Mouse (Mus musculus) urinary bladder, adult 18-20 months (tissue): Measurements from ENCODE around the gene Scd2.
A peak's percentile ranks its signal among the peaks of the same experiment; 100 is the strongest.
"Not testable (repeated sequence)": the region's sequence is repeated elsewhere in the genome, so short reads cannot be mapped to it uniquely, and the experiment has no call there.

Source experiments
- DNase-seq, 2 experiments: peaks; one replicate each; pipeline ENCODE4 v3.0.0; 2022; ENCODE audit warnings: low spot score in 2 of 2, mixed read lengths in 2 of 2

Gene Scd2

GRCm38 (mm10) chr19:44292941-44293768 lies at the start of gene Scd2:
Scd2 (plus strand) TSS chr19:44293674.
- DNase-seq = no peak

DNA sequence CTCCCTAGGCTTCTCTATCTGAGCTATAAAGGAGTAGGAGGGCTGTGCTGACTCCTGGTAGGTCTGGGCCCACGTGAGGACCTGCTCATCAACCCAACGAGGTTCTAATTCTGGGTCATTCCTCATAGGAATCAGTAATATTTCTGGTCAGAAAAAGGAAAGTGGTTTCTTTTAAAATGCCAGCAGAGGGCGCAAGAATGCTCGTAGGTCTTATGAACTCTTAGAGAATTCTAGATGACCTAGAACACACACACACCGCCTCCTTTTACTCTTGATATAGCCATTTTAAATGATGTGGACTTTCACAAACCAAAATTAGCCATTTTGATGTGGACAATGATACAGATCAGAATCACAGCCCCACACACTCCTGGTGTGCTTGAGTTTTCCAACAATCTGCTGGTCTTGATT lies 47.7 kb upstream of the Scd2 start:
- DNase-seq = no peak

- no peak for DNase-seq
Measured at GRCm38 (mm10) chr19:44246341-44246911, 47.0 kb upstream of the Scd2 start.

DNA sequence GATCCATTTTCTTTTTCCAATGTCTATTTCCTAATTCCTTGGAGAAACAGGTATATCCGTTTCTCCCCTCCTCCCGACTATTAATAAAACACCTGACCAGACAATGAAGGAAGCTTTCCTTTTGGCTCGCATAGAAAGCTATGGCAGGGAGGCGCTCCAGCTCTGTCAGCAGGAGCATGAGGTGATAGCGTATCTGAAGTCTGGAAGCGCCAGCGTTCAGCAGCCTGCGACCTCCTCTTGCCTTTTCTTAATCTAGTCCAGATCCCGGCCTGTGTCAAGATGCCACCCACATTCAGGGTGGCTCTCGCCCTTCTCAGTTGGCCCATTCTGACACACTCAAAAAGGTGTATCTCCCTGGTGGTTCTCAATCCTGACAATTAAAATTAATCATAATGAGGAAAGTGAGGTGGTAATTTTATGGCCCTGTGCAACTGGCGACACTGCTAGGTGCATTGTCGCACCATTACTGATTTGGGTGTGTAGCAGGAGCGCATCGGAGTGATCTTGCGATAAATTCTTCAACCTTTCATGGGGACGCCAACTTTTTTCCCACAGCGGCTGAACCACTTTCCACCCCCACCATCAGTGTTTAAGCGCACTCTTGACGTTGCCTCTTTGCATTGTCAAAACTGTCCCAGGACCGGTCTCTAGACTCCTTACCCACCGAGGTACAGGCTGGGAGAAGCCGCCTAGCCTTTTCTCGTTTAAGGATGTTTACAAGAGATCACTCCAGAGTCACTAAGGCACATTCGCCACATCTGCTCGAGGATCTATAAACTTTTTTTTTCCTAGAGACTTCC lies 46.0 kb upstream of the Scd2 start:
- DNase-seq = peak in 1 of 2 experiments; percentile 43

- DNase-seq = peak; percentile 84 to 97
Measured at GRCm38 (mm10) chr19:44248081-44248853, 45.2 kb upstream of the Scd2 start.

- DNase-seq = no peak
Measured at GRCm38 (mm10) chr19:44248854-44249351, 44.6 kb upstream of the Scd2 start.

DNA sequence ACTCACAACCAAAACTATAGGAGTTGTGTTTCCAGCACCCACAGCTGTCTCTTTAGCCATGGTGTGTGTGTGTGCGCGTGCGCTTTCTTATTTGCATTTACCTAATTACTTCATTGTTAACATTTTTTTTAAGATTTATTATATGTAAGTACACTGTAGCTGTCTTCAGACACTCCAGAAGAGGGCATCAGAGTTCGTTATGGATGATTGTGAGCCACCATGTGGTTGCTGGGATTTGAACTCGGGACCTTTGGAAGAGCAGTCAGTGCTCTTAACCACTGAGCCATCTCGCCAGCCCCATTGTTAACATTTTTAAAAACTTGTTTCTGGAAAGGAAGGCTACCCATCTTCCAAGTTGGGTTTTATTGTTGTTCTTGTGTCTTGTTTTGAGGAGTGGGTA lies 42.3 kb upstream of the Scd2 start:
- not testable (repeated sequence) for DNase-seq

DNA sequence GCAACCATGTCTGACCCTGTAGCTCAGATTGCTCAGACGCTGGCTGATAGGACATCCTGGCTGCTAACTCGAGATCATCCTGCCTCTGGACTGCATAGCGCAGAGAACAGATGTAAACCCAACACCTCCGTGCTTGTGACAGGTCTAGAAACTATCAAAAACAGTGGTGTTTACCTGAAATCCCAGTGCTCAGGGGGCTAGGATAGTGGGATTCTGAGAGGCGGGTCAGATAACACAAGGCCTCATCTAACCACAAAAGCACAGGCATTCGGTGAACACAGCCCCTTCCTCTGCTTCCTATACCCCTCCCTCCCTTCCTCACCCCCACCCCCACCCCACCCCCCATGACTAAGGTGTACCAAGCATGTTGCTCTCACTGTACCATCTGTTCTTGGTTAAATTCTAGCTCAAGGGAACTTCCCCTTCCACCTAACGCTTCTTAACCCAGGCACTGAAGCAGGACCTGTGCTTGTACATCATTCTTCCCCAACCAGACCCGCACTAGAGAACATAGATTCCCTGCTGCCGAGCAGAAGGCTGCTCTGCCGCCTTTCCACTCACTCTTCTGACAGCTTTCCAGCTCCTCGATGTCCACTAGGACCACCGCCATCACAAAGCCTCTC lies 41.4 kb upstream of the Scd2 start:
- DNase-seq = no peak

DNA sequence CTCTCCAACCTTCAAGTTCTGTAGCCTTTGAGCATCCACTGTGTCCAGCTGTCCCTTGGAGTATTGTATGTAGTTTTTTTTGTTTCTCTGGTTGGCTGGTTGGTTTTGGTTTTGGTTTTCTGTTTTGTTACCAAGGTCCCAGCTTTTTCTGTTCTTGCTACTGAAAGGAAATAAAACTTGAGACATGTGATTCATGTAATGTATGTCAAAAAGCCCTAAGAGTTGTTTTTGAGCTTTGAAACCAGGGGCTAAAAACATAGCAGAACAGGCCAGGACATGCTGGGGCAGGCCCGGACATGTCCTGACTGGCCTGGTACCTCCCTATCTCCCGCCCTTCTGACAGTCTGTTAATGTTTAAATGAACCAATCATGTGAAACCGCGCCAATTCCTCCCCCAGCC lies 39.4 kb upstream of the Scd2 start:
- not testable (repeated sequence) for DNase-seq

DNA sequence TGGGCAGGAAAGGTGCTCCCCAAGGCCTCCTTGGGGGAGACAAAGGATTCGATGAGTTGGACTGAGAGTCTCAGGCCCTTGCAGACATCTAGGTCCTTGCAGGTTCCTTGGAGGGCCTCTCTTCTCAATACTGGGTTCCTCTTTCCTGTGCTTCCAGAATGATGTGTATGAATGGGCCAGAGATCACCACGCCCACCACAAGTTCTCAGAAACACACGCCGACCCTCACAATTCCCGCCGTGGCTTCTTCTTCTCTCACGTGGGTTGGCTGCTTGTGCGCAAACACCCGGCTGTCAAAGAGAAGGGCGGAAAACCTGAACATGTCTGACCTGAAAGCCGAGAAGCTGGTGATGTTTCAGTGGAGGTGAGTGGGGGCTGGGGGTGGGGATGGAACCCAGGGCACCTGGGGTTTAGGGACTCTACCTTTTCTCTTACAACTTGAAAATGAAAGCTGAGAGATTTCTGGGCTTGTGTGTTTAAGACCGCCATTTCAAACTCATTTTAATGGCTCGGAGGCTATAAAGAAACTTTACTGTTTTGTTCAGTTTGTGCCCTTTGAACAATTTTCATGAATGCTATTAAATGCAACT lies 36.0 kb upstream of the Scd2 start:
- DNase-seq = no peak

GRCm38 (mm10) chr19:44259484-44259883 lies 34.0 kb upstream of the Scd2 start:
- DNase-seq = no peak

DNA sequence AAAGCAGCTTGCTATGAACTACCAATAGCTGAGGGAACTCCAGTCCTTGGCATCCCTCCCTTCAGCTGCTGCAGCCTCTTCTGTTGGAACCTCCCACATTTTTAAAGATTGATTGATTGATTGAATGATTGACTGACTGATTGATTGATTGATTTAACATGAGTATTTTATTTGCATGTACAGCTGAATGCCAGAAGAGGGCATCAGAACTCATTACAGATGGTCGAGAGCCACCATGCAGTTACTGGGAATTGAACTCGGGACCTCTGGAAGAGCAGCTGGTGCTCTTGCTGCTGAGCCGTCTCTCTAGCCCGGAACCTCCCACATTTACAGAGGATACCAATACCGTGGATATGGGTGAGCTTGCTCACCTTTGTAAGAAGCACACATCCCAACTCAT lies 33.0 kb upstream of the Scd2 start:
- DNase-seq = no peak

GRCm38 (mm10) chr19:44261774-44262173 lies 31.7 kb upstream of the Scd2 start:
- no peak for DNase-seq

DNA sequence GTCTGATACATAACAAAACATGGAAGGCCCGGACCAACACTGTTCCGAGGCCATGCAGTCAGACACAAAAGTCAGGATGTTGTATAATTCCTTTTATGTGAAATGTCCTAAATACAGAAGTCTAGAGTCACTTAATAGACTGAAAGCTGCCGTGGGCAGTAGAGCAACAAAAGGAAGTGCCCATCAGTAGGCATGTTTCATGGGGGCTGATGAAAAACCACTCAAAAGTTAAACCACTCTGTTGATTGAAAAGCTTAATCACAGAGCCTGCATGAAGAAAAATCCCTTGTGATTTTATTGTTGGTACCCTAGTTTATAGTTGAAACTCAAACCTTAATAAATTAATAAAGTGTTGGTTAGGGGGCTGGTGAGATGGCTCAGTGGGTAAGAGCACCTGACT lies 29.9 kb upstream of the Scd2 start:
- DNase-seq = no peak

DNA sequence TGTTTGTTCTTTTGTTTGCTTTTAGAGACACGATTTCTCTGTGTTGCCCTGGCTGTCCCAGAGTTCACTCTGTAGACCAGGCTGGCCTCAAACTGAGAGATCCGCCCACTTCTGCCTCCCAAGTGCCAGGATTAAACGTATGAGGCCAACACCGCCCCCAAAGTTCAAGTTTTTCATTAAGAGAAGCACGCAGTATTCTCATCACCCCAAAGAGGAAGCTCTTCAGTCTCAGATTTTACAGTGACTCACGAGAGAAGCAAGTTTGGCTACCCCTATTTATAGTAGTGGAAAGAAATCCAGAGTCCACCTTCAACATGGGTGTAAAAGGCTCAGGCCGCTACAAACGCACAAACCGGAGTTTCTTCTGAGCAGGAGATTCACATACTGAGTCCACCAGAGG lies 29.2 kb upstream of the Scd2 start:
- no peak for DNase-seq

GRCm38 (mm10) chr19:44265300-44265699 lies 28.2 kb upstream of the Scd2 start:
- no peak for DNase-seq

DNA sequence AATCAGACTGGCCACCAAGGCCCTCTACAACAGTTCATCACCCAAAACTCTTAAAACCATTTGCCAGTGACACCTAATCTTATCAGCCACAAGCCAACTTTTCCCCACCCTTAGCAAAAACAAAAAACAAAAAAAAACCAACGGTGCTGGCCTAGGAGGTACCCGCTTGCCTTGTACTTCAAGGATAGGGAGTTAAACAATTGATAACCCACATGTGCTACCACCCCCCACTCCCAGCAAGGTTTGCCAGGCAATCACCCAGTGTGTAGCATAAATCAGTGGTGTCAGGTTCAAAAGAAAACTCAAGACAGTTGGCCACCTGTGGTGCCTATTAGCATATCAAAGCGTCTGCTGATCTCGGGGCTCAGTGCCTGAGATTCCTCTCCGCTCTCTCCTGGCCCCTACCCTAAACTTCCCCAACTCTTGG lies 27.6 kb upstream of the Scd2 start:
- DNase-seq = no peak

DNA sequence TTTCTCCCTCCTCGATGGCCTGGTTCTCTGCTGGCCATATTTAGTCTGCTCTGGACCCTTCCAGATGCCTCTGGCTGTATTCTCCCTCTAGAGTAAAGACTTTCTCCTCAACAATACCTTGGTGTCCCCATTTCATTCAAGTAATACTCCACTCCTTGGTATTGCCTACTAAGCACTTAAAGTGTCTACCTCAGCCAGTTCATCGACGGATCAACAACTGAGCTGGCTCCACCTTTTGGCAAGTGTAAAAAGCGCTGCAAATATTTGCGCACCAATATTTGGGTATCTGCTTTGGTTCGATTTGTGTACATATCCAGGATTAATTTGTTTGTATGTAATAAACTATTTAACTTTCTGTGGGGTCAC lies 27.0 kb upstream of the Scd2 start:
- DNase-seq = no peak

DNA sequence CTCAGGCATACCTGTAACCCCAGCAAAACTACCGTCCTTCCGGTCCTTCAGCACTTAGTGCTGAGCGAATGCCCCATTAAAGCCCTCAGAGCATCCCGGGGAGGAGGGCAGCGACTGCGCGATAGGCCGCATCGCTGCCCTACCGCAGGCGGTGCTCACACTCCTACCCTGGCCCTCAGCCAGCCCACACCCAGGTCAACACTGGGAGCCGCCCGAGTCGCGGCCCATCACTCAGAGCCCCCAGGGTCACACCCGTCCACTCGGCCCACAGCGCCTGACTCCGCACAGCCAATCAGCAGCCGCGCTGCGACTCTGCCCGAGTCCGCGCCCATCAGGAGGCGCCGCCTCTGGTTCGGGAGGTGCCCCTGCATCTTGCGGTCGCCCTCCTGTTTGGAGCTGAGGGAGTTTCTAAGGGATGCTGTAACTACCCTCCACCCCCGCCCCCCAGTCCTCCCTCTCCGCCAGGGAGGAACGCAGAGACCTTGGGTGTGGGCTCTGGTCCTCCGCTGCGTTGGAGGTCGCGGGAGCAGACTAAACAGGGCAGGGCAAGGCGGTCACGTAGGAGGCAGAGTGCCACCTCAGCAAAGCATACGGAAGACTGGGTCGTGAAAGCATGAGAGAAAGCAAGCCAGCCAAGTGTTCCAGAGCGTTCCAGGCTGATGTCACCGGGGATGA lies 26.5 kb upstream of the Scd2 start:
- DNase-seq = peak; percentile 84 to 88

- no peak for DNase-seq
Measured at GRCm38 (mm10) chr19:44267499-44268002, 25.9 kb upstream of the Scd2 start.
